Mouse (Mus musculus) forebrain, embryonic 15.5 days (tissue): ENCODE measurements around the gene Ankrd39. TPM values are rescaled to one million over a fixed set of nuclear protein-coding genes. Genes with fewer than 3 reads are reported as not detected.

Source experiments
- ATAC-seq: fragments of 200-750 bp; cut with Nextera tagmentation; replicated peaks from 2 replicates; pipeline ENCODE4 v1.8.0; 2017; ENCODE audit warnings: mild to moderate bottlenecking, moderate TSS enrichment, moderate library complexity
- H3K27ac ChIP-seq: fragments of 300-500 bp; sonication (generic); replicated peaks from 2 replicates; pipeline ENCODE4 v1.5.1; 2015; ENCODE audit warnings: mild to moderate bottlenecking, inconsistent platforms
- H3K27me3 ChIP-seq: fragments of 300-500 bp; sonication (generic); 2 replicates; pipeline ENCODE4 v1.6.1; 2015; ENCODE audit warnings: inconsistent platforms
- H3K36me3 ChIP-seq: fragments of 300-500 bp; sonication (generic); 2 replicates; pipeline ENCODE4 v1.6.1; 2015; ENCODE audit warnings: mild to moderate bottlenecking, inconsistent platforms
- H3K4me1 ChIP-seq: fragments of 300-500 bp; sonication (generic); 2 replicates; pipeline ENCODE4 v1.6.1; 2015; ENCODE audit warnings: inconsistent platforms
- H3K4me2 ChIP-seq: fragments of 300-500 bp; sonication (generic); replicated peaks from 2 replicates; pipeline ENCODE4 v1.6.1; 2015; ENCODE audit warnings: mild to moderate bottlenecking, inconsistent platforms
- H3K4me3 ChIP-seq: fragments of 300-500 bp; sonication (generic); 2 replicates; pipeline ENCODE4 v1.5.1; 2015; ENCODE audit warnings: mild to moderate bottlenecking, inconsistent platforms
- H3K9ac ChIP-seq: fragments of 300-500 bp; sonication (generic); replicated peaks from 2 replicates; pipeline ENCODE4 v1.6.1; 2015; ENCODE audit warnings: mild to moderate bottlenecking, inconsistent platforms
- H3K9me3 ChIP-seq: fragments of 300-500 bp; sonication (generic); 2 replicates; pipeline ENCODE4 v1.6.1; 2016; ENCODE audit warnings: inconsistent platforms
- WGBS: fragments of 180-500 bp; shearing (Covaris S2); methylation state at CpG from one replicate; pipeline ENCODE4 v1.1.7; 2015; ENCODE audit warnings: mixed read lengths; 5-methylcytosine and 5-hydroxymethylcytosine counted together
- polyA plus RNA-seq: library from polyadenylated mRNA; unstranded; fragments of >200 nt; fragmentation: Nextera tagmentation; extraction: Ambion mirVana; gene quantifications from 2 replicates; pipeline ENCODE4 v1.2.1, GENCODE M21; 2015

Ankrd39 gene
- polyA plus RNA-seq, 1 experiment from 2014 or later, result 19.2 TPM

DNA sequence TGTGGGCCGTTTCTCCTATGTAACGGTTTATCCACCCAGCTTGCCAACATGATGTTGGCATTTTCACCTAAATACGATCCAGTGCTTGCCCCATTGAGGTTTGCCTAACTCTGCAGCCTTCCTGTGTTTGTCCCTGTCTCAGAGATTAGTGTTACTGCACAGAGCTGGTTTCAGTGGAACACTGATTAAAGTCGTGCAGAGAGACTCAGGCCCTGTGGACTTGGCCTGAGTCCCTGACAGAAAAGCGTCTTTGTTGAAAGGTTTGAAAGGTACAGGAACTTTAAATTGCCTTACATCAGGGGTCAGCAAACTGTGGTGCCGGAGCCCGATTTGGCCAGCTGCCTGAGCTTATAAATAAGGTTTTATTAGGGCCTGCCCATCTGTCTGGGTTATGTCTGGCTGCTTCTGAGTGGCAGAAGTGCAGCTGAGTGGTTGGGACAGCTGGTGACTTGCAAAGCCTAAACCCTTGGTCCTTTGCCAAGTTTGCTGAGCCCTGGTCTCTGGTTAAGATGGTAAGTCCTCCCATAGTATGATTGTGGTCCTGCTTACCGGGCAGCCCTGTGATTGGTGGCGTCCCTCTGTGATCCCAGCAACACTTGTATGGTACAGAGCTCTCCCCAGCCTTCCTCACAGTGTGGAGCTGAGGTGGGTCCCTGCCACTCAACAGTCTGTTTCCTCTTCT lies 23.8 kb downstream of the Ankrd39 start:
- Histone ChIP-seq H3K36me3 (peaks cover 66% of the 10 kb centered on the region), H3K4me3 (no peak overlapping the region), H3K27me3 (no peaks in the 10 kb centered on the region), H3K9ac (no peak overlapping the region), H3K4me2 (no peak overlapping the region), H3K9me3 (no peaks in the 10 kb centered on the region), H3K4me1 (peaks cover 37% of the 10 kb centered on the region), H3K27ac (peak overlapping the region; percentile 56)
- WGBS, result 34% methylated on average over 9 of the region's 9 CpGs
- peak; percentile 68 for ATAC-seq

DNA sequence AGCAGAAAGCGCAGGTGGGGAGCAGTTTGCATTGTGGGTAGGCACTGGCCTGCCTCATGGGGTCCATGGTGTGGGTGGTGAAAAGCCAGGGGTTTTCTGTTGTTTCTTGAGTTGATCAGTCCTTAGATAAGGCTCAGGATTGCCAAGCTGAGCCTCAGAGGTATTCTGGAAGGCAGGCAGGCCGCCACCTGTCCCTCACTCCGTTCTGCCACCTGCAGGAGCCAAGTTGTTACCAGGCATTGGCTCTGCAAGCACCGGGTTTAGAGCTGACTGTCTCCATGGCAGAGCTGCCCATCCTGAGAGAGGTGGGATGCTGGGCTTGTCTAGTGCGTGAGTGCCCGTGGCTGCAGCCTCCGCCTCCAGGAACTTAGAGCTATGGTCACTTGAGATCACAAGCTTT lies 25.0 kb downstream of the Ankrd39 start:
- Histone ChIP-seq H3K36me3 (peaks cover 62% of the 10 kb centered on the region), H3K4me1 (peaks cover 32% of the 10 kb centered on the region), H3K4me2 (no peak overlapping the region), H3K27me3 (no peaks in the 10 kb centered on the region), H3K9me3 (no peaks in the 10 kb centered on the region), H3K4me3 (no peak overlapping the region), H3K9ac (no peak overlapping the region), H3K27ac (no peak overlapping the region)
- WGBS, result 92% methylated on average over 7 of the region's 7 CpGs
- ATAC-seq, result no peak

DNA sequence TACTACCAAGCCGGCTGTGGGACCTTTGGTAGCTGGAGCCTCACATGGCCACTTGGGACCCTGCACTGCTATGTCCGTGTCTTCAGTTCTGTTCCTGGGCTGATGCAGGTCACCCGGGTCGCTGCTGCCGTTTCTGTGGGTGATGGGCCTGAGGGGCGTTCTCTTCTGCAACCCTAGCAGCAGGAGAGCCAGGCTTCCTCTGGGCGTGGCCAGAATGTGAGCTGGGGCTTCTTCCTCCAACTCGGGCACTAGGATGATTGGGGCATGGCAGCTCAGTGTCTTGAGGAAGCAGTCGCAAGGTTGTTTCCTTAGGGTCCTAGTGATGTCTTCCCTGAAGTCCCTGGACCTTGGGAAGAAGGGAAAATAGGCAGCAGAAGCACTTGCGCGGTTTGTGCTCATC lies 27.6 kb downstream of the Ankrd39 start:
- Histone ChIP-seq H3K36me3 (peaks cover 42% of the 10 kb centered on the region), H3K4me1 (peaks cover 41% of the 10 kb centered on the region), H3K27ac (no peak overlapping the region), H3K4me2 (no peak overlapping the region), H3K27me3 (no peaks in the 10 kb centered on the region), H3K9me3 (no peaks in the 10 kb centered on the region), H3K9ac (no peak overlapping the region), H3K4me3 (no peak overlapping the region)
- WGBS, result 91% methylated on average over 11 of the region's 11 CpGs
- no peak for ATAC-seq

DNA sequence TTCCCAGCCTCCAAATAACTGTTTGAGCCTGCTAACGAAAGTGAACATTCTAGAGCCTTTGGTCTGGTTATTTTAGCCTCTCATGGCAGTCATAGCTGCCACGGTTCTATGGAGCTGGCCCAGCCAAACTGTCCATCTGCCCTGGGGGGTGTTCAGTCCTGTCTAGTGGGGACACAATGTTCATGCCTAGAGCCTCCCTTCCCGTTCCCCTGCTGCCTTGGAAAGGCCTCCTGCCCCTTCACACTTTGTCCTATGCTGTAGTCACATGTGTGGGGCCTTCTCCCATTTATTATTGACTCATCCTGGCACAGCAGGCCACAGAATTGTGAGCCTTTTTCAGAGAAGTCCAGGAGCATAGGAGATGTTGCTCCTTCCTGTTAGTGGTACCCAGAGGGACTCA lies 29.0 kb downstream of the Ankrd39 start:
- no peaks in the 10 kb centered on the region for H3K9me3 ChIP-seq
- H3K4me1 ChIP-seq, result peaks cover 43% of the 10 kb centered on the region
- ATAC-seq, result no peak
- H3K9ac ChIP-seq, result no peak overlapping the region
- WGBS, result 84% methylated on average over 3 of the region's 3 CpGs
- no peak overlapping the region for H3K4me3 ChIP-seq
- H3K27me3 ChIP-seq, result no peaks in the 10 kb centered on the region
- peak overlapping the region; percentile 1; the same call in 1 of the 2 replicates for H3K27ac ChIP-seq
- H3K4me2 ChIP-seq, result no peak overlapping the region
- peaks cover 35% of the 10 kb centered on the region for H3K36me3 ChIP-seq

DNA sequence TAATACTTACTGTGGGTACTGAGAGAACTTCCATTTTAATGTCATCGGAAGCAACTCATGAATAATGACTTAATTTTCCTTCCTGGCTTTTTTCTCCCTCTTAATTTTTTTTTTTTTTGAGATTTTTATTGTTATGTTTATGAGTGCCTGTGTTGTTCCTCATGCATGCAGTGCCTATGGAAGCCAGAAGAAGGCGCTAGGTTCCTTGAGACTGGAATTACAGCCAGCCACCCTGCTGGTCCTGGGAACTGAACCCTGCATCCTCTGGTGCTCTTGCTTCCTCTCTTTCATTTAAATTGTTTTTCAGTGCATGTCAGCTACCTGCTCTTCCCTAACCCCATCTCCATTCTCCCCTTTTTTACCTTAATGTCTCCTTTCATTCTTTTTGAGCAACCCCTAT lies 33.5 kb downstream of the Ankrd39 start:
- Histone ChIP-seq H3K36me3 (0 out of 2 replicates have a peak, but pooled peaks cover 1% of the 10 kb centered on the region), H3K4me2 (peak overlapping the region; percentile 81), H3K9me3 (no peaks in the 10 kb centered on the region), H3K27me3 (no peaks in the 10 kb centered on the region), H3K9ac (0 out of 2 replicates have a peak overlapping the region, but pooled peaks have one; percentile 90), H3K4me1 (peaks cover 38% of the 10 kb centered on the region), H3K27ac (peak overlapping the region; percentile 99), H3K4me3 (peak overlapping the region; percentile 90)
- no peak for ATAC-seq
- 24% methylated on average over 2 of the region's 2 CpGs for WGBS

DNA sequence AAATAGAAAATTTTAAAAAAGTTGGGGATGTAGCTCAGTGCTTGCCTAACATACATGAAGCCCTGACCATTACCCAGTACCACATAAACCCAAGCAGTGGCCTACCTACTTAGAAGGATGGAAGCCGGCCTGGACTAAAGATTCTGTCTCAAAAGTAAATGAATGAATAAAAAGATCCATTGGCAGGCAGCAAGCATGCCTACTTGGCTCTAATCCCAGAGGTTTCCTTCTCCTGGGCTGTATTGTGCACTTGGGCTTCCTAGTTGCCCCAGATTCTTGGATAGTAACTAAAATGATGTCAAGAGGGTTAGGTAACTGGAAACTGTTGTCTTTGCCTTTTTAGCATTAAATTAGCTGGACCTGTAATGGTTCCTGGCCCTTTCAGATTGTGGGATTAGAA lies 33.9 kb downstream of the Ankrd39 start:
- no peak for ATAC-seq
- peaks cover 38% of the 10 kb centered on the region for H3K4me1 ChIP-seq

DNA sequence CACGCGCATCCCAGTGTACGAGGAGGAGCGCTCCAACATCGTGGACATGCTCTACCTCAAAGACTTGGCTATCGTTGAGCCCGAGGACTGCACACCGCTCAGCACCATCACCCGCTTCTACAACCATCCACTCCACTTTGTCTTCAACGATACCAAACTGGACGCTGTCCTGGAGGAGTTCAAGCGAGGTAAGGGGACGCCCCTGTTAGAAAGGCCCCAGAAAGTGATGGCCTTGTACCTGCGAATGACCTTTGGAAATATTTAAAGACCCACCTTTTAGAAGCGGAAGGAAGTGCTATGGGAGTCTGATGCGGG lies 34.3 kb downstream of the Ankrd39 start:
- peak overlapping the region; percentile 90 for H3K9ac ChIP-seq
- no peak for ATAC-seq
- under 1% methylated on average over 16 of the region's 16 CpGs for WGBS
- H3K9me3 ChIP-seq, result no peaks in the 10 kb centered on the region
- no peaks in the 10 kb centered on the region for H3K36me3 ChIP-seq
- peak overlapping the region; percentile 90 for H3K4me3 ChIP-seq
- H3K4me1 ChIP-seq, result peaks cover 38% of the 10 kb centered on the region
- H3K27me3 ChIP-seq, result no peaks in the 10 kb centered on the region
- H3K4me2 ChIP-seq, result peak overlapping the region; percentile 81
- peak overlapping the region; percentile 99 for H3K27ac ChIP-seq

More for the DNA sequence above, 33.9 kb downstream of the Ankrd39 start:
- Histone ChIP-seq H3K36me3 (no peaks in the 10 kb centered on the region), H3K4me2 (peak overlapping the region; percentile 81), H3K9me3 (no peaks in the 10 kb centered on the region), H3K27me3 (no peaks in the 10 kb centered on the region), H3K9ac (peak overlapping the region; percentile 90), H3K4me3 (peak overlapping the region; percentile 90), H3K27ac (peak overlapping the region; percentile 99)
- 2% methylated on average over 1 of the region's 1 CpGs for WGBS

DNA sequence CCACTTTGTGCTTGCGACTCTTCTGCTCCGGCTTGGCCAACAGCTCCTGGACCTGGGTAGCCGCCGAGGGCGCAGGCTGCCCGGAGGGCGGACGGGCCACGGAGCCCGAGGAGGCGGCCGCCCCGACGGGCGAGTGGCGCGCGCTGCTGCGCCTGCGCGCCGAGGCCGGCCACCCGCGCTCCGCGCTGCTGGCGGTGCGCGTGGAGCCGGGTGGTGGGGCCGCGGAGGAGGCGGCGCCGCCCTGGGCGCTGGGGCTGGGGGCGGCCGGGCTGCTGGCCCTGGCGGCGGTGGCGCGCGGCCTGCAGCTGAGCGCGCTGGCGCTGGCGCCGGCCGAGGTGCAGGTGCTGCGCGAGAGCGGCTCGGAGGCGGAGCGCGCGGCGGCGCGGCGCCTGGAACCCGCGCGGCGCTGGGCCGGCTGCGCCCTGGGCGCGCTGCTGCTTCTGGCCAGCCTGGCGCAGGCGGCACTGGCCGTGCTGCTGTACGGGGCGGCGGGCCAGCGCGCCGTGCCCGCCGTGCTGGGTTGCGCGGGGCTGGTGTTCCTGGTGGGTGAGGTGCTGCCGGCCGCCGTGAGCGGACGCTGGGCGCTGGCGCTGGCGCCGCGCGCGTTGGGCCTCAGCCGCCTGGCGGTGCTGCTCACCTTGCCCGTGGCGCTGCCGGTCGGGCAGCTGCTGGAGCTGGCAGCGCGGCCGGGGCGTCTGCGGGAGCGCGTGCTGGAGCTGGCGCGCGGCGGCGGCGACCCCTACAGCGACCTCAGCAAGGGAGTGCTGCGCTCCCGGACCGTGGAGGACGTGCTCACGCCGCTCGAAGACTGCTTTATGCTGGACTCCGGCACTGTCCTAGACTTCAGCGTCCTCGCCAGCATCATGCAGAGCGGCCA lies 34.9 kb downstream of the Ankrd39 start:
- Histone ChIP-seq H3K27me3 (no peaks in the 10 kb centered on the region), H3K4me2 (peak overlapping the region; percentile 81), H3K36me3 (no peaks in the 10 kb centered on the region), H3K4me1 (peaks cover 32% of the 10 kb centered on the region), H3K27ac (peak overlapping the region; percentile 99), H3K9me3 (no peaks in the 10 kb centered on the region), H3K9ac (peak overlapping the region; percentile 90), H3K4me3 (peak overlapping the region; percentile 90)
- peak; percentile 70 for ATAC-seq
- under 1% methylated on average over 116 of the region's 126 CpGs for WGBS

DNA sequence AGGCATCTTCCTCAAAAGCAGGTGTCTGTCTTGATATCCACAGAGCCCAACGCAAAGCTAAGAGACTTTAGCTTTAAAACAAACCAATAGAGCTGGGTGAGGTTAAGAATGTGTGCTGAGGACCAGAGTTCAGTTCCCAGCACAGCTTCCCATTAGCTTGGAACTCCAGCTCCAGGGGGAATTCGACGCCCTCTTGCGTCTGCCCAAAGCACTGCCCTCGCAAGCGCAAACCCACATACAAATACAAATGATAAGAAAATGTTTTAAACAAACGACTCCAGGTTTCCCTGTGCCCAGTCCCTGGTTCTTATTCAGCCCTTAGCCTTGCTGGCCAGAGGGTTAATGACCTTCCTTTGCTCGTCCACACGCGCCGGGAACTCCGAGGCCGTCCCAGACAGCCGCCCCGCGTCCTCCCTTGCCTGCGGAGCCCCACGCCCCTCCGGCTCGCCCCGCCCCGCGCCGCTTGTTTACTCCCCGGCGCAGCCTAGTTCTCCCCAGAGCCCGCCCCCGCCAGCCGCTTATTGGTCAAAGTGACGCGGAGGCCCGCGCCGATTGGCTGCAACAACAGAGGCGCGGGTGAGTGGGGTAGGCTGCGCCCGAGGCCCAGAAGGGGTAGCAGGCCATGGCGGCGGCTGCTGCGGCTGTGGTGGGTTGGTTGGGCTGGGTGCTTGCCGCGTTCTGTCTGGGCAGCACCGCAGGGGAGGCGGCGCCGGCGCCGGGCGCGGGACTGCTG lies 35.8 kb downstream of the Ankrd39 start, which contains the start of gene Cnnm3:
Gene Cnnm3 (plus strand): TSS at position 579 of the 733 bp plus-strand sequence.
- Histone ChIP-seq H3K27ac (peak within 1 kb of the TSS; percentile 99), H3K4me1 (peaks cover 29% of the 10 kb centered on the region), H3K36me3 (peaks cover 5% of the 10 kb centered on the region; the same call in 1 of the 2 replicates), H3K4me3 (peak within 1 kb of the TSS; percentile 90), H3K27me3 (no peaks in the 10 kb centered on the region), H3K9ac (peak within 1 kb of the TSS; percentile 90), H3K4me2 (peak within 1 kb of the TSS; percentile 81), H3K9me3 (no peaks in the 10 kb centered on the region)
- WGBS, result 3% methylated on average over 51 of the region's 51 CpGs
- peak; percentile 98 for ATAC-seq

DNA sequence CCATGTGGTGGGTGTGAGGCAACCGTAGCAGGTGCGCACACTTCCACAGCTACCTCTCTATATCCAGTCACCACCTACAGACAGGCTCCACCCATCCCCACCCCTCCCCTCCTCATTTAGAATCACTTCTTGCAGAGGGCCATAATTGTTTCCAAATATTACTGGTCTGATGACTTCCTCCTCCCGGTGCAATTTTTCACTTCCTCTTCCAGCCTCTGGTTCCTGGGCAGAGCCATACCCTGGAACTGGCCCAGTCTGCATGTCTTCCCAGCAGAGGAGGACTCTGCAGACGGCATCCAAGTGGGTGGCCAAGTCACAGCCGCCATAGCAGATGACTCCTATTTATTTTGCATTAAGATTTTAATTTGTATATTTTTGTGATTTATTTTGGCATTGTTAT lies 39.0 kb downstream of the Ankrd39 start:
- Histone ChIP-seq H3K4me3 (no peak overlapping the region), H3K27me3 (no peaks in the 10 kb centered on the region), H3K9me3 (no peaks in the 10 kb centered on the region), H3K9ac (no peak overlapping the region), H3K4me1 (peaks cover 6% of the 10 kb centered on the region), H3K36me3 (peaks cover 7% of the 10 kb centered on the region; the same call in 1 of the 2 replicates), H3K4me2 (no peak overlapping the region), H3K27ac (no peak overlapping the region)
- WGBS, result 81% methylated on average over 5 of the region's 5 CpGs
- no peak for ATAC-seq

DNA sequence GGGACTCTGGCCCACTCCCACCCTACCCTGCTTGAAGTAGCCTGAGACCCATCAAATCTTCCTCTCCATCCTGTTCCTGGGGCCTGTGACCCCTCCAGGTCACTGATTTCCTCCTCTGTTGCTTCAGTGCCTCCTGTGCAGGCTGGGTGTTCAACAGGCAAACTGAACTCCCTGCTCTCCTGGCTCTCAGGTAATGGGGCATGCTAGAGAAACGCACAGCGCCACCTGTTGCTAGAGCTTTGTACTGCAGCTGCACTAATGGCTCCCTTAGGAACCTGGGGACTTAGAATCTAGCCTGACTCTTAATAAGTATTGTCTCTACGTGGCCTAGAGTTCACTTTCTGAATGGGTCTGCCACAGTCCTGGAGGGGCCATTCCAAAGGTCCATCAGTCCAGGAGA lies 46.0 kb downstream of the Ankrd39 start:
- Histone ChIP-seq H3K4me2 (no peak overlapping the region), H3K36me3 (no peaks in the 10 kb centered on the region), H3K9ac (no peak overlapping the region), H3K27ac (no peak overlapping the region), H3K9me3 (no peaks in the 10 kb centered on the region), H3K4me1 (no peaks in the 10 kb centered on the region), H3K4me3 (no peak overlapping the region), H3K27me3 (no peaks in the 10 kb centered on the region)
- ATAC-seq, result peak; percentile 36; the same call in 1 of the 2 replicates
- 4% methylated on average over 3 of the region's 3 CpGs for WGBS

DNA sequence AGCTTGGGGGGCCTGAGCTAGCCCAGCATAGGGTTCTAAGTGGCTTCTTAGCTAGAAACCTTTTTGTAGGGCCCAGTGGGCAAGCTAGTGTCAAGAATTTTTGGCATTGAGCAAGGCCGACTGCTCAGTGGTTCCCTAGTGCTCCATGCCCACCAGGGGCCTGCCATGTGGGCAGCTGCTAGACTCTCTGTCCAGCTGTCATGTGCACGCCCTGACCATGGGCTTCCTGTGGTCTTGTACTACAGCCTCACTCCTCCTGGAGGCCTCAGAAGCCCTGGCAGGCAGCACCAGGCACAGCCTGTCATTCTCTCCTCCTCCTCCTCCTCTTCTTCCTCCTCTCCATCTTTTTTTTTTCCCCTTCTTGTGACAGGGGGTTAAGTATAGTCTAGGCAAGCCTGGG lies 49.9 kb downstream of the Ankrd39 start:
- no peaks in the 10 kb centered on the region for H3K27me3 ChIP-seq
- WGBS, result 81% methylated on average over 2 of the region's 2 CpGs
- H3K4me1 ChIP-seq, result no peaks in the 10 kb centered on the region
- no peak for ATAC-seq
- no peaks in the 10 kb centered on the region for H3K36me3 ChIP-seq
- H3K4me3 ChIP-seq, result no peak overlapping the region
- no peak overlapping the region for H3K27ac ChIP-seq
- no peaks in the 10 kb centered on the region for H3K9me3 ChIP-seq
- no peak overlapping the region for H3K4me2 ChIP-seq
- H3K9ac ChIP-seq, result no peak overlapping the region
